Mouse (Mus musculus): Measurements from ENCODE around the gene Sly. TPM values are rescaled to one million over a fixed set of nuclear protein-coding genes. Genes with fewer than 3 reads are reported as not detected.
"Not testable (repeated sequence)": the region's sequence is repeated elsewhere in the genome, so short reads cannot be mapped to it uniquely, and the experiment has no call there.

Gene Sly
- not detected in 2 replicates for polyA plus RNA-seq (2015; fragmentation: Nextera tagmentation; extraction: Ambion mirVana)

DNA sequence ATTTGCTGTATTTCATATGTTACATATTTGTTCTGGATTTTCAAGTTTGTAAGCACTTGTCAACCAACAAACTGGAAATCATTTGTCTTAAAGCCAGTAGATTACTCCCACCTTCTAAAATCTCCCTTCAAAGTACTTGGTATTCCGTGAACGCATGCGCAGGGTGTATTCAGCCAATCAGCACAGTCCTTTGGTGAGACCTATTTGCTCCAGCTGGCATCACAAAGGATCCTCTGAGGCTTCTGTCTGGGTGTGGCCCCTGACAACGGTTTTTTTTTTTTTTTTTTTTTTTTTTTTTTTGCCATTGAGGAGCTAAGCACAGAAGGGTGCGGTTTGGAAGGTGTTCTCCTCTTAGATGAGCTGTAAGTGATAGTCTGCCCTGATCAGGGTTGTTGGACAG, at the start of gene Sly:
Gene Sly, plus strand, starts transcription at position 301 of the 400 bp plus-strand sequence.
- H3K4me3 ChIP-seq; H3K4me2 ChIP-seq; H3K4me1 ChIP-seq; H3K27me3 ChIP-seq (replicated peaks); H3K27ac ChIP-seq (replicated peaks); H3K36me3 ChIP-seq; ATAC-seq (ENCODE audit: extremely low read depth, insufficient number of reproducible peaks, low FRiP score, low TSS enrichment); H3K9ac ChIP-seq; H3K9me3 ChIP-seq: not testable (repeated sequence)
- no CpG with 5 or more reads among the region's 5 CpGs for WGBS
